Mouse (Mus musculus) bone marrow macrophage, adult 2 months (primary cell): ENCODE measurements at regions not wholly inside any gene's neighbourhood (a gene's known extent, or its start where the extent isn't known, plus 50 kb on each side); places are given as distances from the start of the nearest gene placed in this dataset.

Experiments
- CTCF ChIP-seq: IDR thresholded peaks from 2 replicates; pipeline ENCODE4 v1.5.1; 2012; ENCODE audit warnings: low read depth, mild to moderate bottlenecking, low read length, moderate library complexity
- POLR2A ChIP-seq: IDR thresholded peaks from 2 replicates; pipeline ENCODE4 v1.6.1; 2012; ENCODE audit warnings: mild to moderate bottlenecking, low read depth, low read length, borderline replicate concordance

DNA sequence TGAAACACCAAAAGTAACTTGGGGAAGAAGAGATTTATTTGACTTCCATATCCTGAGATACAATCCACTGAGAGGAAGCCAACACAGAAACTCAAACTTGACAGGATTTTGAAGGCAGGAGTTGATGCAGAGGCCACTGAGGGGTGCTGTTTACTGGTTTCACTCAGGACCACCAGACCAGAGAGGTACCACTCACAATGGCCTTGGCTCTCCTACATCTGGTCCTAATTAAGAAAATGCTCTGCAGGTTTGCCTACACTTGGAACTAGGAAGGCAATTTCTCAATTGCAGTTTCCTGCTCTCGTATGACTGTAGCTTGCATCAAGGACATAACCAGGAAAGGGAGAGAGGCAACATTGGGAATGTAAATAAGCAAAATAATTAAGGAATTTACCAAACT, 325.7 kb upstream of the Sgcd start:
- TF ChIP-seq CTCF: no peak
- no peak for TF ChIP-seq POLR2A
